Comparison of ENCODE assay signal across 7 mouse cellular contexts in the genomic region with DNA sequence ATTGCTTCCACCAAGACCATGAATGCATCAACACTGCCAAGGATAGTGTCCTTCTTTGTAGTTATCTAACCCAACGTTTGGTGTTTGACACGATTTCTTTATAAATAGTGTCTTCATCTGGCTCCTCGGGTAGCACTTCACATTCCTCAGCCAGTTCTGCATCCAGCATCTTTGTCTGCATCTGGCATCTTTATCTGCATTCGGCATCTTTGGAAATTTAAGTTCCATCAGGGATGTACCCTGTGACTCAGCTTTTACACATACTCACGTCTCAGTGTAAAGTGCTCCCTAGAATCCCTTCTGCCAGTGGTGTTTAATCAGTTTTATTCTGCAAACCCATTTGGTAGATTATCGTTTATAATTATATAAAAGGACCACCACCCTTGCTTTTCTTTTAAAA.
"Had no signal": no experiment of that assay in that cellular context is flagged by ENCODE, and none has a peak within 500 bp of the region (broad histone marks: within the 10 kb centered on the region; RNA-seq: fewer than 3 reads in every experiment).

No protein-coding gene starts in this region.

- DNase-seq: liver, postnatal 0 days; lung, adult 2 months; lung, postnatal 14 days; lung, postnatal 36 days; thymus, adult 2 months; thymus, postnatal 25 days; thymus, postnatal 4 days had no signal
